Comparison of ENCODE assay signal across 28 mouse cellular contexts in the genomic region with DNA sequence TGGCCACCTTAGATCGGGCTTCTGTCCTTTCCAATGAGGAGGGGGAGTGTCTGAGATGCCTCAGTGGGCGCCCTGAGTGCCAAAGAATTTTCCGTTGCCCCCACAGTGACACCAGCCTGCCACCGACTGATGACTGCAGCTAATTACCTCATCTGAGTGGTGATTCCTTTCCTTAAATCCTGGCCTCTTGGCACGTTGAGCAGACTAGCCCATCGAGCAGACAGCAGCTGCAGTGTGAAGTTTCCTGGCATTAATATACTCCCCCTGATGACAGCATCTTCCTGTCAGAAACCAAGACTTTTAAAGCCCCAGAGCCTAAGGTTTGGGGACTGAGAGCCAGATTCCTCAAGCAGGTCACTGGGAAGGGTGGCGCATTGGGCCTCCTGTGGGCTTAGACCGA. TPM values are rescaled to one million over a fixed set of nuclear protein-coding genes. Genes with fewer than 3 reads are reported as not detected.
DNase-seq lines count a peak whose midpoint lies in the region; ATAC-seq and TF ChIP-seq lines count a peak whose summit lies in the region.
"Had no signal": no experiment of that assay in that cellular context is flagged by ENCODE, and none has a peak within 500 bp of the region (broad histone marks: within the 10 kb centered on the region; RNA-seq: fewer than 3 reads in every experiment).

No protein-coding gene starts in this region.

- WGBS in heart, embryonic 10.5 days: 57% methylated on average over 8 of the region's 8 CpGs
- 56% methylated on average over 8 of the region's 8 CpGs for WGBS in kidney, adult 2 months
- WGBS in heart, postnatal 0 days: 52% methylated on average over 8 of the region's 8 CpGs
- WGBS in kidney, postnatal 0 days: 48% methylated on average over 8 of the region's 8 CpGs

- H3K4me1 ChIP-seq in heart, embryonic 10.5 days: peaks cover 16% of the 10 kb centered on the region
- no peaks in the 10 kb centered on the region for H3K4me1 ChIP-seq in kidney, adult 2 months (ENCODE audit: control insufficient read depth, insufficient read depth, low read length)
- H3K4me1 ChIP-seq in heart, postnatal 0 days (ENCODE audit: control insufficient read depth, insufficient read depth): peaks cover 14% of the 10 kb centered on the region
- no peaks in the 10 kb centered on the region for H3K4me1 ChIP-seq in kidney, postnatal 0 days (replicated peaks; ENCODE audit: insufficient read depth, low read length)
- H3K4me1 ChIP-seq: forebrain, embryonic 13.5 days; hindbrain, embryonic 13.5 days; limb, embryonic 12.5 days; lung, embryonic 15.5 days; midbrain, embryonic 12.5 days had no signal

- TF ChIP-seq EP300 in heart, postnatal 0 days (IDR thresholded peaks at IDR 0.05; ENCODE audit: low read depth): no peak

- peak overlapping the region; percentile 77; the same call in 1 of the 2 replicates for H3K27ac ChIP-seq in heart, embryonic 10.5 days
- no peak overlapping the region for H3K27ac ChIP-seq in kidney, adult 2 months (ENCODE audit: insufficient read depth, low read depth, low read length)
- H3K27ac ChIP-seq in heart, postnatal 0 days (ENCODE audit: low read depth): 0 out of 2 replicates have a peak overlapping the region, but pooled peaks have one; percentile 7
- H3K27ac ChIP-seq in kidney, postnatal 0 days: no peak overlapping the region
- H3K27ac ChIP-seq: forebrain, embryonic 13.5 days; hindbrain, embryonic 13.5 days; limb, embryonic 12.5 days; liver, embryonic 15.5 days; lung, embryonic 15.5 days; midbrain, embryonic 12.5 days; stomach, postnatal 0 days had no signal

- no peaks in the 10 kb centered on the region for H3K27me3 ChIP-seq in heart, embryonic 10.5 days (ENCODE audit: insufficient read depth, poor library complexity, severe bottlenecking)
- H3K27me3 ChIP-seq in kidney, adult 2 months (replicated peaks; ENCODE audit: control insufficient read depth, insufficient read depth, low read length): no peaks in the 10 kb centered on the region
- no peaks in the 10 kb centered on the region for H3K27me3 ChIP-seq in heart, postnatal 0 days (ENCODE audit: control insufficient read depth, insufficient read depth, low read length)
- no peaks in the 10 kb centered on the region for H3K27me3 ChIP-seq in kidney, postnatal 0 days (ENCODE audit: insufficient read depth, low read length)
- H3K27me3 ChIP-seq: forebrain, embryonic 13.5 days; hindbrain, embryonic 13.5 days; limb, embryonic 12.5 days; liver, embryonic 15.5 days; lung, embryonic 15.5 days; midbrain, embryonic 12.5 days; Patski had no signal

- no peak for TF ChIP-seq POLR2A in kidney, adult 2 months (IDR thresholded peaks at IDR 0.05; ENCODE audit: low read depth, low read length)

- no peak overlapping the region for H3K4me3 ChIP-seq in heart, embryonic 10.5 days
- no peak overlapping the region for H3K4me3 ChIP-seq in kidney, adult 2 months (ENCODE audit: insufficient read depth, low read depth, low read length)
- H3K4me3 ChIP-seq in heart, postnatal 0 days (ENCODE audit: low read depth, low read length): no peak overlapping the region
- H3K4me3 ChIP-seq in kidney, postnatal 0 days (replicated peaks; ENCODE audit: low read depth, low read length): no peak overlapping the region
- H3K4me3 ChIP-seq: forebrain, embryonic 13.5 days; hindbrain, embryonic 13.5 days; limb, embryonic 12.5 days; liver, embryonic 15.5 days; lung, embryonic 15.5 days; midbrain, embryonic 12.5 days had no signal

- no peak for DNase-seq in heart, embryonic 10.5 days (ENCODE audit: low spot score)
- no peak for DNase-seq in heart, postnatal 14 days
- peak; percentile 51 for DNase-seq in kidney, adult 2 months
- DNase-seq in kidney, adult 18-20 months: no peak
- DNase-seq in heart, postnatal 0 days (ENCODE audit: low spot score): peak; percentile 30
- peak; percentile 34 for DNase-seq in kidney, postnatal 0 days (ENCODE audit: low spot score)
- no peak for DNase-seq in spleen, postnatal 4 days (ENCODE audit: low spot score in 2 of 2)
- DNase-seq: adrenal gland, postnatal 10 days; cerebellum, adult 11 months; cerebellum, adult 9-10 months; cerebellum, postnatal 36 days; gastrocnemius, postnatal 10 days; layer of hippocampus, adult 9-11 months; lung, postnatal 36 days; right cerebral cortex, adult 18-20 months; spleen, adult 18-20 months; thymus, adult 18-20 months; thymus, postnatal 4 days had no signal

- intact Hi-C loops in heart, postnatal 14 days (cut with DNase I): no loop called here

- H3K4me2 ChIP-seq in heart, postnatal 0 days (ENCODE audit: low read depth, low read length): no peak overlapping the region
- H3K4me2 ChIP-seq in kidney, postnatal 0 days (ENCODE audit: low read length): no peak overlapping the region
- H3K4me2 ChIP-seq: forebrain, embryonic 13.5 days; hindbrain, embryonic 13.5 days; limb, embryonic 12.5 days; liver, embryonic 15.5 days; lung, embryonic 15.5 days; midbrain, embryonic 12.5 days had no signal

- no peak overlapping the region for H3K9ac ChIP-seq in heart, postnatal 0 days (replicated peaks; ENCODE audit: low read depth, low read length)
- no peak overlapping the region for H3K9ac ChIP-seq in kidney, postnatal 0 days (ENCODE audit: low read depth, low read length)
- H3K9ac ChIP-seq: forebrain, embryonic 13.5 days; hindbrain, embryonic 13.5 days; limb, embryonic 12.5 days; liver, embryonic 15.5 days; lung, embryonic 15.5 days; midbrain, embryonic 12.5 days had no signal

- H3K9me3 ChIP-seq in heart, embryonic 10.5 days: no peaks in the 10 kb centered on the region
- H3K9me3 ChIP-seq in heart, postnatal 0 days (replicated peaks; ENCODE audit: control insufficient read depth, low read length): no peaks in the 10 kb centered on the region
- no peaks in the 10 kb centered on the region for H3K9me3 ChIP-seq in kidney, postnatal 0 days (replicated peaks; ENCODE audit: low read length)
- H3K9me3 ChIP-seq: forebrain, embryonic 13.5 days; hindbrain, embryonic 13.5 days; limb, embryonic 12.5 days; liver, embryonic 15.5 days; lung, embryonic 15.5 days; midbrain, embryonic 12.5 days had no signal

- no peak for TF ChIP-seq CTCF in kidney, adult 2 months (conservative IDR thresholded peaks at IDR 0.05; ENCODE audit: insufficient read depth, insufficient read length, low read depth, low read length)
- no peak for TF ChIP-seq CTCF in heart, postnatal 0 days (IDR thresholded peaks at IDR 0.05; ENCODE audit: low read depth)
- TF ChIP-seq CTCF in kidney, postnatal 0 days (IDR thresholded peaks at IDR 0.05; ENCODE audit: low read depth): no peak

- H3K36me3 ChIP-seq in heart, embryonic 10.5 days: no peaks in the 10 kb centered on the region
- H3K36me3 ChIP-seq in kidney, adult 2 months (ENCODE audit: control insufficient read depth, insufficient read depth, low read length): no peaks in the 10 kb centered on the region
- H3K36me3 ChIP-seq in heart, postnatal 0 days (replicated peaks; ENCODE audit: control insufficient read depth, insufficient read depth, low read length): no peaks in the 10 kb centered on the region
- no peaks in the 10 kb centered on the region for H3K36me3 ChIP-seq in kidney, postnatal 0 days (ENCODE audit: insufficient read depth, low read length)
- H3K36me3 ChIP-seq: hindbrain, embryonic 13.5 days; limb, embryonic 12.5 days; liver, embryonic 15.5 days; lung, embryonic 15.5 days; midbrain, embryonic 12.5 days had no signal

- ATAC-seq in heart, postnatal 0 days (ENCODE audit: insufficient read depth, low read depth): peak; percentile 39; the same call in 1 of the 2 replicates
- ATAC-seq in kidney, postnatal 0 days (replicated peaks; ENCODE audit: low FRiP score, low read depth): no peak
- ATAC-seq in monocyte, adult 5-6 weeks (replicated peaks; ENCODE audit: insufficient number of reproducible peaks, low FRiP score, low TSS enrichment, poor library complexity, severe bottlenecking): no peak
- ATAC-seq: forebrain, embryonic 13.5 days; intestine, embryonic 16.5 days; Patski had no signal

RNA-seq across cellular contexts. Expression of gene Dtl, which starts 53.9 kb away (rescaled TPM):
- polyA plus RNA-seq in heart, embryonic 10.5 days (2016; fragmentation: Nextera tagmentation; extraction: Ambion mirVana): 45.5 and 53.6 TPM in 2 replicates
- 1 to 10 TPM in 1 of 2 experiments, under 1 TPM in 1; 0.98 to 2.1 TPM for total RNA-seq in heart, postnatal 14 days (2021)
- polyA plus RNA-seq in kidney, adult 2 months (2012; rRNA removed): 0.14 and 0.20 TPM in 2 replicates
- total RNA-seq in heart, postnatal 0 days (2014; rRNA removed; ENCODE audit: low replicate concordance): 4.1 and 7.6 TPM in 2 replicates
- polyA plus RNA-seq in heart, postnatal 0 days (2015; fragmentation: Nextera tagmentation; extraction: Ambion mirVana): 5.9 and 6.2 TPM in 2 replicates
- 16.9 and 21.9 TPM in 2 replicates for polyA plus RNA-seq in kidney, postnatal 0 days (2015; fragmentation: Nextera tagmentation; extraction: Ambion mirVana)
- 2.1 to 5.4 TPM (median 4.3 TPM) in 3 replicates for total RNA-seq in monocyte, adult 5-6 weeks (2017)

RNA-seq across cellular contexts. Expression of gene Ints7, which starts 54.0 kb away (rescaled TPM):
- polyA plus RNA-seq in heart, embryonic 10.5 days (2016; fragmentation: Nextera tagmentation; extraction: Ambion mirVana): 52.9 and 58.7 TPM in 2 replicates
- total RNA-seq in heart, postnatal 14 days (2021): 10 to 100 TPM; 17.9 to 19.8 TPM
- polyA plus RNA-seq in kidney, adult 2 months (2012; rRNA removed): 12.2 and 12.7 TPM in 2 replicates
- 33.2 and 33.8 TPM in 2 replicates for total RNA-seq in heart, postnatal 0 days (2014; rRNA removed; ENCODE audit: low replicate concordance)
- polyA plus RNA-seq in heart, postnatal 0 days (2015; fragmentation: Nextera tagmentation; extraction: Ambion mirVana): 14.1 and 15.1 TPM in 2 replicates
- polyA plus RNA-seq in kidney, postnatal 0 days (2015; fragmentation: Nextera tagmentation; extraction: Ambion mirVana): 31.7 and 38.9 TPM in 2 replicates
- 26.0 to 26.5 TPM (median 26.2 TPM) in 3 replicates for total RNA-seq in monocyte, adult 5-6 weeks (2017)

Comparison
In these comparisons a context has a peak if more than half of its experiments do, and no peak if none do; other contexts are left out.
1. DNase-seq: peak in kidney, adult 2 months (single experiment), heart, postnatal 0 days (single experiment) and kidney, postnatal 0 days (single experiment); none in heart, embryonic 10.5 days (single experiment), heart, postnatal 14 days (0 of 2), kidney, adult 18-20 months (single experiment) and spleen, postnatal 4 days (0 of 2).
2. H3K27ac ChIP-seq: peak in heart, embryonic 10.5 days (single experiment) and heart, postnatal 0 days (single experiment); none in kidney, adult 2 months (single experiment) and kidney, postnatal 0 days (single experiment).